Mouse (Mus musculus) left cerebral cortex, postnatal 4 days (tissue): ENCODE results near the gene Mfsd14a. TPM values are rescaled to one million over a fixed set of nuclear protein-coding genes. Genes with fewer than 3 reads are reported as not detected.

ENCODE experiments used
- DNase-seq: peaks from one replicate; pipeline ENCODE4 v3.0.0-alpha.2; 2022
- intact Hi-C: fragments of 180-260 bp; cut with DNase I; formaldehyde crosslinking; loops from one replicate; pipeline ENCODE4 v1.15.1; 2025
- total RNA-seq, 2 experiments: library from RNA; stranded (reverse); gene quantifications; 2 replicates each; pipeline ENCODE4 v1.2.3; 2021

The Mfsd14a gene
- total RNA-seq, 2 experiments from 2014 or later: 49.7 to 55.7 TPM

GRCm38 (mm10) chr3:116653278-116653945 lies 9.1 kb downstream of the Mfsd14a start:
- intact Hi-C loops: no loop called here

DNA sequence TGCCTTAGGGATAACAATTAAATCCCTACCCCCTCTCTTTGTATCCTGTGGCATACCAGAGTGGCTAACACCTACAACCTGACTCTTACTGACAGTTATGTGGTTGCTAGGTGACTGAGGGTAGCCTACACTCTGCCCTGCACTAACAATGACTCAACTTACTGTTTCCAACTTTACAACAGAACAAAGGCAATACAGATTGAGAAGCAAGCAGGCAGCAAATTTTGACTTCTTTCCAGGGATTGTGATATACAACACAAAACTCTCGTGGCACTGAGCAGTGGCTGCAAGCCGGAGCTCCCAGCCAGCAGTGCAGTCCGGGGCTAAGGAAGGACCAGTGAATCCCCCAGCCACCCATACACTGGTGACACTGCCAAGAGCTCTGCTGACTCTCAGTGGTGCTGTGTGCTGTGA lies 10.4 kb downstream of the Mfsd14a start:
- DNase-seq: no peak
- intact Hi-C loops: no loop called here

More at GRCm38 (mm10) chr3:116653278-116653945, 9.1 kb downstream of the Mfsd14a start:
- DNase-seq: no peak

DNA sequence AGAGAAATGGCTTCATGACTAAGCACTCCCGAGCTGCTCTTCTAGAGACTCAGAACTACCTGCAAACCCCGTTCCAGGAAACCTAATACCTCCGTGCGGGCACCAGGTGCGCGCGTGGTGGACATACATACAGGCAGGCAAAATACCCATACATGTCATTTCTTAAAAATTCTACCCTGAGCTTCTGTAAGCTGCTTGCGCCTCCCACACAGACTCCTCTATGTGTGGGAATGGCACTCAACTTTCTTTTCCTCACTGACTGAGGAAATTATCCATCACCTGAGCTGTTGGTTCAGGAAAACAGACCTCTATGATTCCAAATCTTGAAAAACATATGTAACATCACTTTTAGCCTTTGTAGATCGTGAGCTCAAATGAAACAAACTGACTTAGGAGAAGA lies 11.8 kb downstream of the Mfsd14a start:
- no peak for DNase-seq

DNA sequence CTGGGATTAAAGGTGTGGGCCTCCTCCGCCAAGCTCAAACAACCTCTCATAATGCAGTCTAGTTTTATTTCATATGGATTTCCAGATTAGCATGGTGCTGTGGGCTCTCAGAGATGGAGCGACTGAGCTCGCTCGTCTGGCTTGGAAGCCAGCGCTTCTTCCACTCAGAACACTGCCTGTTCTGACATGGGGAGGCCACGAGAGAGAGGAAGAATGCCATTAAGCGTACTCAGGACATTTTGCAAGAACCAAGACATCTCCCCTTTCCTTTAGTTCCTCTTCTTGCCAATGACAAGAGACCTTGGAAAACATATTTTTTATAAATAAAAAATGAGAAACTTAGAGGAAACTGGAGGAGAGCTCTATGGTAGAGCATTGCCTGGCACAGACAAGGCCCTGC lies 13.7 kb downstream of the Mfsd14a start:
- DNase-seq: no peak
- intact Hi-C loops: no loop called here

More for the DNA sequence above, 11.8 kb downstream of the Mfsd14a start:
- intact Hi-C loops: no loop called here

DNA sequence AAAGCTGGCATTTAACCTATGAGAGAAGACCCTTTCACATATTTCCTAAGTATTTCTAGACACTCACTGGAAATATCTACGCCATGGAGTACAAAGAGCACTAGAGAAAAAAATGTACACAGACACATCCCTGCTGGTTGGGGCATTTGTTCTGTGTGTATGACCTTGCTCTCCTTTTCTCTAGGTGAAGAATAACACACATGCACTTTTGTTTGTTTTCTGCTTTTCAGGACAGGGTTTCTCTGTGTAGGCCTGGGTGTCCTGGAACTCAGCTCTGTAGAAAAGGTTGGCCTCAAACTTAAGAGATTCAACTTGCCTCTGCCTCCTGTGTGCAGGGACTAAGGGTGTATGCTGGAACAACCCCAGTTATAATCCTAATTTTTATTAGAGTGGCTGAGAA lies 16.1 kb downstream of the Mfsd14a start:
- no peak for DNase-seq
- intact Hi-C loops: no loop called here

GRCm38 (mm10) chr3:116642373-116642772 lies 20.1 kb downstream of the Mfsd14a start:
- intact Hi-C loops: no loop called here
- DNase-seq: no peak

DNA sequence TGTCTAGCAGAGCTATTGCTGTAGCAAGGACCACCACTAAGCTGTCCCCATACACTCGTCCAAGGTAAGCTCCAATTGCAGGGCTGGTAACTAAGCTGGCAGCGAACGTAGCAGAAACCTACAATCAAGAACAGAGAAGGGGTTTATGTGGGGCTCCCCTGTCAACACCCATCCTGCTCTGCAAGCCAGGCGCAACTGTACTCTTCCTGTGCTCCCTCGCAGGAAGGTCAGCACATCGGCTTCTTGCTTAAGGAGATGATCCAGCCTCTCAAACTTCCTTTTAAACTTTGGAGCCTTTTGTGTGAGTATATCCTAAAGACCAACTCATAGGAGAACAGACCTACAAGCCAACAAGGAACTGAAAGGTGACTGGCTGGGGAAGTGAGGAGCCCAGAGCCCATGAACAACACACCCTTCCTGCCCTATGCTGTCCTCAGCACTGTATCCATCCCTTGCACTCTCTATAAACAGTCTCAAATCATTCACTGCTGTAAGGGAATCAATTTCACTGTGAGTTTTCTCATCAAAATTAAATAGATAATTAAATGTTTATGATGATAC lies 20.6 kb downstream of the Mfsd14a start:
- intact Hi-C loops: no loop called here
- no peak for DNase-seq

GRCm38 (mm10) chr3:116640024-116640423 lies 22.5 kb downstream of the Mfsd14a start:
- intact Hi-C loops: no loop called here

GRCm38 (mm10) chr3:116638572-116638971 lies 23.9 kb downstream of the Mfsd14a start:
- DNase-seq: no peak
- intact Hi-C loops: no loop called here

More at GRCm38 (mm10) chr3:116640024-116640423, 22.5 kb downstream of the Mfsd14a start:
- no peak for DNase-seq

DNA sequence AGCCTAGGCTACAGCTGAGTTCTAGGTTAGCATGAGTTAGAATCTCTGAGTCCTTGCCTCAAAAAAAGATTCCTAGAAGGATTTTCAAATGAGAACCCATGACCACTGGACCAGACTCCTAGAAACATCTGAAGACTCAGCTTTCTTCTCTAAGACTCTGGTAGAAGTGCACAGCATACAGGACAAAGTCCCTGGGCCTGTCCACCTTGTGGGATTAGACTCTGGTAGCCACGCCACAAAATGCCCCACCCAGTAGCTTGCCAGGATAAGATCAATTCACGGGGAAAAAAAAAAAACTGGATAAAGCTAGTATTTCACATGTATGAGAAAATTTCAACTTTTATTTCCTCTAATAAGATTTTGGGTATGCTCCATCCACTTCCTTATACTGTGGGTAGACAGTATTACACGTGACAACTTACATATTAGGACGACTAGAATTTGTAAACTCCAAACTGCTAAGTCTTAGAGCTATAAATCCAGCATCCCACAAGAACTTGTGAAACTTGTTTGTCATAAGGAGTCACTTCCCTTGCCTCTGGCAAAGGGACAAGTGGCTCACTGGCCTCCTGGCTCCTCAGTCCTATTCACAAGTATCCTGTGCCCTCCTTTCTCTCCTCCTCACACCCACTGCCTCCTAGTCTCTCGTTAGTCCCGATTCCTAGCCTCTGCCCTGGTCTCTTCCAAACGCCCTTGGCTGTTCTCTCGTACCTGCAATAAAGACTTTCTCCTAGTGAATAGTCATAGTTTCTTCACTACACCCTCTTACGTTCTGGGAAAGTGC lies 24.6 kb downstream of the Mfsd14a start:
- DNase-seq: no peak
- intact Hi-C loops: no loop called here

- intact Hi-C loops: no loop called here
- DNase-seq: no peak
Observed at GRCm38 (mm10) chr3:116635799-116636198, 26.7 kb downstream of the Mfsd14a start.

DNA sequence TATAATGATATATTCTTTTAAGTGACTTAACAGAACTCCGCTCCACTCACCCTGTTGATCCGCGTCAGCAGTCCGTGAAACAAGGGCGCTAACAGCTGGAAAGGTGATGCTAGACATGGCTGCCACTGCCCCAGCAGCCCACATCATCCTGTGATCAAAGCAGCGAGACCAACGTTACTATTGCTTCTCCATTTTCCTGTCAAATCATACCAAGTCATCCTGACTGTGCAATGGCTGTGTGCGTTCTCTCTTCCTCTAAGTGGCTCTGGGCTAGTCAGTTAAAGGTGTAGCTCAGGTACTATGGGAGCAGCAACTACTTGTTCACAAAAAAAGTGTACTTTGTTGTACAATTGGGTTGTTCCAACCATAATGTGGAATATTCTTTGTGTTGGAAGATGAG lies 27.6 kb downstream of the Mfsd14a start:
- no peak for DNase-seq
- intact Hi-C loops: no loop called here

GRCm38 (mm10) chr3:116634091-116634490 lies 28.4 kb downstream of the Mfsd14a start:
- no peak for DNase-seq
- intact Hi-C loops: no loop called here

DNA sequence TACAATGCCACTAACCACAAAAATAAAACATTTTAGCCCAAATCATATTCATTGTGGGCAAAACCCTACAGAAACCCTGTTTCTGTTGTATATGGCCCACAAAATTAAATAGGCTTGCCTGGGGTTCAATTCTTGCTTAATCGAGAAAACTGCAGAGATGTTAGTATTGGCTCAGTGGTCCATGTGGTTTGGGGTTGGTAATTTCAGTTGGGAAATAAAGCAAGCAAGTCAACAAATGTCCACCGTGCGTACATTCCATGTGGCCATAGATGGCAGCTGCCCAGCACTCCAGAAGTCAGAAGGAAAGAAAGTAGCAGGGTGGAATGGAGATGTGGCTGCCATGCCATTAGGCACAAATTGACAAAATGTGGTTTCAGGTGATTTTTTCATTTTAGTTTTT lies 29.5 kb downstream of the Mfsd14a start:
- DNase-seq: no peak

GRCm38 (mm10) chr3:116631459-116631858 lies 31.0 kb downstream of the Mfsd14a start:
- DNase-seq: no peak
- intact Hi-C loops: no loop called here

More for the DNA sequence above, 29.5 kb downstream of the Mfsd14a start:
- intact Hi-C loops: no loop called here

DNA sequence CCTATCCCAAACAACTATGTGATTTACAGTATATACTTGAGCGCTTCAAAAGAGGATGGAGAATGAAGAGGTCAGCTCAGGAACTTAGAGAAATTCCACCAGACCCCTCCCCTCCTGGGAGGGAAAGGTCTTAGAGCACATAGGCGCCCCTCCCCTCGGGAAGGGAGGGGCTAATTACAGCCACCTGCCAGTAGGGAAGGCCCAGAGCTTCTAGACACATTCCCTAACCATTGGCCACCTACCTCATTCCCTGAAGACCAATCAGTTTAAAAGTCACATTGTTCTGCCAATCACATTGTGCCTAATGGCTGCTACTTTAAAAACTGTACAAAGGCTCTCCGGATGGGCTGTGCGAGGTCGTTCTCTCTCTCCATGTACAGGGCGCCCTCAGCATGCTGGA lies 39.8 kb downstream of the Mfsd14a start:
- intact Hi-C loops: no loop called here
- no peak for DNase-seq

DNA sequence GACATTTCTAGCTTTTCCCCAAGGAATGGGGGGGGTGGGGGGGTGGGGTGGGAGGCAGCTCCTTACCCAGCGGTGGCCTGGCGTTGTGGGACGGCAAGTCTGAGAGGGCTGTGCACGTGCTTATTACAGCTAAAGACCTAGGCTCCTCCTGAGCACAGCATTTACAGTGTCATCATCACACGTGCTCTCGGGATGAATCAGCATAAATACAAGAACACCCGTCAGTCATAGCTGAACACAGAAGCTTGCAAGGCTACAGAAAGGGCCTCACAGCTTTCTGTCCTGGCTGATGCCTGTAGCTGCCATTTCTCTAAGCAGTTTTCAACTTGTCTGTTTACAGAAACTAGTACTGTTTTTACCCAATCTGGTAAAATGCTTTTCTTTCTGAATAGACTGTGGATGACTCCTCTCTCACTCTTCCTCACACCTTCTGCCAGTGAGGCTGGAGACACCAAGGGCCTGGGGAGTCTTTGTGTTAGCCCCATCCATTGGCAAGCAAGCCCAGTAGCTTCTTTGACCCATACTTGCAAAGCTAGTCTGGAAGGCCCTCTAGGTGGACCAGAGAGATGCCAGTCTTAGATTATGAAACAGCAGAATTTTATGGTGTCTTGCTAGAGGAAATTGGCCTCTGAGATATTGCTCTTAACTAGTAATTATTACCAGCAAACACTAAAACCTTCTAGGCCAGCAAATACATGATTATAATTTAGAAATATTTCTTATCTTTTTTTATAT lies 41.7 kb downstream of the Mfsd14a start:
- intact Hi-C loops: no loop called here
- no peak for DNase-seq

DNA sequence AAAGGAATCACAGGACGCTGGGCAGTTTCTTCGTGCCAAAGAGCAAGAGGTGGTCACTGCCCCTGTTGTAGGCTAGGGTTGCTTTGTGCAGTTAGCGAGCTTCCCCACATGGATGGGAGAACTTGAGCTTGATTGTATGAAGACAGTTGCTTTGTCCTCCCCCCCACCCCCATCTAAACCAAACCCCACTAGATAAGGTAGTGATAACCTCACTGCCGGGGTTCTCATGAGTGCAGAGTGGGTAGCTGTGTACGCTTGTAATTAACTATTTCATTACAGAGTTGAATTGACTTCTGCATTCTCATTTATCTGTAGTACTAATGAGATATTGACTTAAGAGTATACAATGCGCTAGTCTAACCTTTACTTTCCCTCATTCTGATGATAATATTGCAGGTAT lies 43.6 kb downstream of the Mfsd14a start:
- intact Hi-C loops: no loop called here
- DNase-seq: no peak

- intact Hi-C loops: no loop called here
- DNase-seq: no peak
Observed at GRCm38 (mm10) chr3:116615318-116616068, 47.0 kb downstream of the Mfsd14a start.

GRCm38 (mm10) chr3:116614295-116614892 lies 48.1 kb downstream of the Mfsd14a start, which contains the start of gene Trmt13:
Trmt13 (minus strand) TSS chr3:116614587.
- DNase-seq: no peak
- intact Hi-C loops: no loop called here
